Mouse (Mus musculus): Measurements from ENCODE around the gene Sptssa. TPM values are rescaled to one million over a fixed set of nuclear protein-coding genes. Genes with fewer than 3 reads are reported as not detected.
"Not testable (repeated sequence)": the region's sequence is repeated elsewhere in the genome, so short reads cannot be mapped to it uniquely, and the experiment has no call there.

Gene Sptssa
- total RNA-seq (2021), result 10 to 100 TPM; 34.2 to 35.2 TPM

GRCm38 (mm10) chr12:54656396-54657171, at the start of gene Sptssa:
TSS of gene Sptssa (minus strand) at chr12:54656573.
- DNase-seq (ENCODE audit: low spot score), result peak; percentile 96
- intact Hi-C loops (cut with DNase I), result loop anchor here (2.0 kb wide), 1 partner anchor 38 kb away; the partner anchor contains the start of gene Eapp

GRCm38 (mm10) chr12:54699394-54699793, 43.0 kb upstream of the Sptssa start:
- DNase-seq (ENCODE audit: low spot score), result no peak
- intact Hi-C loops (cut with DNase I), result loop anchor here (10.0 kb wide), 1 partner anchor 1155 kb away; no protein-coding TSS in a partner anchor

GRCm38 (mm10) chr12:54697791-54698250, 41.4 kb upstream of the Sptssa start:
- no peak for DNase-seq (ENCODE audit: low spot score)
- intact Hi-C loops (cut with DNase I), result loop anchor here (10.0 kb wide), 1 partner anchor 1157 kb away; no protein-coding TSS in a partner anchor

- intact Hi-C loops (cut with DNase I), result loop anchor here (10.0 kb wide), 1 partner anchor 1158 kb away; no protein-coding TSS in a partner anchor
- no peak for DNase-seq (ENCODE audit: low spot score)
Measured at GRCm38 (mm10) chr12:54697003-54697597, 40.7 kb upstream of the Sptssa start.

DNA sequence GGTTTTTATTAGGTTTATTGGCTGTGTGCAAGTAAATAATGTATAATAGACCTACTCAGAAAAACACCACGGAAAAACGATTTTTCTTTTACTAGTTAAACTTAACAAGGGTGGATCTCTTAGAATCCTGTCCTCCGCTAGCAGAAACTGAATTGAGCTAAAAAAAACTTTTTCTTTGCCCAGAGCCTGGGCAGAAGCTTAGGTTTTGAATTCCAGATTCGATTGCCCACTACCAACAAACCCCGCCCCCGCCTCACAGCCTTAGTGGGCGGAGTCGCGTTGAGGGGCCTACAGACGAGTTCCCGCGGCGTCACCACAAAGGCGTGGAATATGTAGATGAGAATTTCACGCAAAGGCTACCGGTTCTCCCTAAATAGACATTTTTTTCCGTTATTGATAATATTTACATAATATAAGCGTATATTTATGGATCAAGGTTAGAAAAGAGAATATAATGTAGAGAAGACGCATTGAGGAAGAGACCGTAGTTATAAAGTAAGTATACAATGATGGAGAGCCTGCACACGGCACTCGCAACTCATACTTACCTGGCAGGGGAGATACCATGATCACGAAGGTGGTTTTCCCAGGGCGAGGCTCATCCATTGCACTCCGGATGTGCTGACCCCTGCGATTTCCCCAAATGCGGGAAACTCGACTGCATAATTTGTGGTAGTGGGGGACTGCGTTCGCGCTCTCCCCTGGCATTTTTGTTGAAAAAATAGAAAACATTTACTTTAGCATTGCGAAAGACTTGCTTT, 40.0 kb upstream of the Sptssa start:
- peak; percentile 88 for DNase-seq (ENCODE audit: low spot score)
- intact Hi-C loops (cut with DNase I), result loop anchor here (10.0 kb wide), 1 partner anchor 1158 kb away; no protein-coding TSS in a partner anchor

GRCm38 (mm10) chr12:54695511-54696241, 39.3 kb upstream of the Sptssa start, which contains the start of gene Eapp:
TSS of gene Eapp (minus strand) at chr12:54695897.
- DNase-seq (ENCODE audit: low spot score), result peak; percentile 91
- intact Hi-C loops (cut with DNase I), result loop anchor here (2.0 to 10.0 kb wide), 2 partner anchors 39 to 1159 kb away; partner anchors contain the start of gene Sptssa

- no peak for DNase-seq (ENCODE audit: low spot score)
- intact Hi-C loops (cut with DNase I), result loop anchor here (2.0 to 10.0 kb wide), 2 partner anchors 38 to 1160 kb away; partner anchors contain the start of gene Sptssa
Measured at GRCm38 (mm10) chr12:54694847-54695510, 38.6 kb upstream of the Sptssa start.

- intact Hi-C loops (cut with DNase I), result no loop called here
- DNase-seq (ENCODE audit: low spot score), result no peak
Measured at GRCm38 (mm10) chr12:54689082-54689481, 32.7 kb upstream of the Sptssa start.

DNA sequence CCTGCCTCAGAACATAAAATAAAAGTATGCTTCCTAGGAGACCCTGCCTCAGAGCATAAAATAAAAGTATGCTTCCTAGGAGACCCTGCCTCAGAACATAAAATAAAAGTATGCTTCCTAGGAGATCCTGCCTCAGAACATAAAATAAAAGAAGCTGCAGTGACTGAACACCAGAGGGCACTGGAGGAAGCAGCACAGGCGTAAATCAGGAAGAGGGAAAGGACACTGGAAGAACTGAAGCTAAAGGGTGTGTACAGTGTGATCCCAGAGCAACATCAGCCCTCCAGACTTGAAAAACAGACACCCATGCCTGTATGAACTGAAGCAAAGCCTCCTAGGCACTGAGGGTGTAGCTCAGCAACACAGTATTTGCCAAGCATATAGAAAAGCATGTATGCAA, 26.8 kb upstream of the Sptssa start:
- DNase-seq (ENCODE audit: low spot score), result no peak
- intact Hi-C loops (cut with DNase I), result no loop called here

- no peak for DNase-seq (ENCODE audit: low spot score)
Measured at GRCm38 (mm10) chr12:54676709-54677108, 20.3 kb upstream of the Sptssa start.

DNA sequence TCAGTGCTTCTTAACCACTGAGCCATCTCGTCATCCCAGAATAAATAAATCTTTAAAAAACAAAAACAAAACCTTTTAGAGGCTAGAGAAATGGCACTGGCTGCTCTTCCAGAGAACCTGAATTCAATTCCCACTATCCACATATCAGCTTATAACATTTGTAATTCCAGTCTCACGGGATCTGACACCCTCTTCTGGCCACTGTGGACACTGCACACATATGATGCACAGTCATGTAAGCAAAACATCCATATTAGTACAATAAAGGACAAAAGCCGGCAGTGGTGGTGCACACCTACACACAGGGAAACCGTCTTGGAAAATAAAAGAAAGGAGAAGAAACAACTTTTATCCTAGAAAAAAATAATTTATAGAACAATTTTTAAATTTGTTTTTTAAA, 19.0 kb upstream of the Sptssa start:
- intact Hi-C loops (cut with DNase I), result no loop called here
- DNase-seq (ENCODE audit: low spot score), result no peak

More at GRCm38 (mm10) chr12:54676709-54677108, 20.3 kb upstream of the Sptssa start:
- intact Hi-C loops (cut with DNase I), result no loop called here

- intact Hi-C loops (cut with DNase I), result no loop called here
- DNase-seq (ENCODE audit: low spot score), result no peak
Measured at GRCm38 (mm10) chr12:54671262-54671661, 14.9 kb upstream of the Sptssa start.

DNA sequence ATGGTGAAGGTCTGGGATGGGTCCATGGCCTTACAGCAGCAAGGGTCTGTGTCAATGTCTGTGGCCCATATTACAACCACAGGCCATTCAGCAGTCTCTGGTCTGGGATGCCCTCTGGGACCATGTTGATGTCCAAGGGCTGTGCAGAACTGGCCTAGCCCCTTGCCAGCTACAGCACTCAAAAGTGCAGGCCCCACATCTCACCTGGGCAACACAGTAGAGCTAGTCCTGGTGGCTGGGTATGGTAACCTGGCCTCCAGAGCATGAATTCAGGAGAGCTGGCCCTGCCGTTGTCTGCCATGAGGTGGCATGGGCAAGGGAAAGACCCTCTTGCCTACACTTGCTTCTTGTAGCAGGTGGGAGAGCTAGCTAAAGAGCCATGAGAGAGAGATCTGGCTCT, 11.8 kb upstream of the Sptssa start:
- intact Hi-C loops (cut with DNase I), result no loop called here
- no peak for DNase-seq (ENCODE audit: low spot score)

GRCm38 (mm10) chr12:54665526-54665925, 9.2 kb upstream of the Sptssa start:
- no peak for DNase-seq (ENCODE audit: low spot score)

DNA sequence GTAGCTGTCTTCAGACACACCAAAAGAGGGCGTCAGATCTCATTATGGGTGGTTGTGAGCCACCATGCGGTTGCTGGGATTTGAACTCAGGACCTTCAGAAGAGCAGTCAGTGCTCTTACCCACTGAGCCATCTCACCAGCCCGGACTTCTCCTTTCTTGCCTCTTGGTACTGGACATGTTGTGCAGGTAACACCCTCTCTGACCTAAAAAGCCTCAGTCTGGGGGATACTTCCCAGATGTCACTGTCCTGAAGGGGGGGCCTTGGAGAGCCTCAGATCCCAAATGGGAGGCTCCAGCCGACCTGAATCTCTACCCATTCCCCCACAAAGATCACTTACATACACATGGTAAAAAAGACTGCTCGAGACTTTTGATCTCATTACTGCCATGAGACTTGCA, 5.1 kb upstream of the Sptssa start:
- DNase-seq (ENCODE audit: low spot score); intact Hi-C loops (cut with DNase I): not testable (repeated sequence)

More at GRCm38 (mm10) chr12:54665526-54665925, 9.2 kb upstream of the Sptssa start:
- intact Hi-C loops (cut with DNase I), result no loop called here

DNA sequence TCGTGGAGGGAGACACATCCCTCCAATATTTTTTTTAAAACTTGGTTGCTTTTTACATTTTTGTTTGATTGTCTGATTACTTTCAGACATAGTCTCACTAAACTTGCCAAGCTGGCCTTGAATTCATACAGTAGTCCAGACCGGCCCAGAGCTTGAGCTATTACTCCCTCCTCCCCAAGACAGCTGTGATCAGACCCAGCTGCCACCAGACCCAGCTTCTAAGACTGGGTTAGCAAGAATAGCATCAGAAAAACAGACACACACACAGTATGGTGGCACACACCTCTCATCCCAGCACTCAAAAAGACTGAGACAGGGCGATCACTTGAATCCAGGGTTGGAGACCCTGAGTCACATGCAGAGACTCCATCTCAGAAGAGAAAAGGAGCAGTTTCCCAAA, 3.5 kb upstream of the Sptssa start:
- intact Hi-C loops (cut with DNase I), result no loop called here

DNA sequence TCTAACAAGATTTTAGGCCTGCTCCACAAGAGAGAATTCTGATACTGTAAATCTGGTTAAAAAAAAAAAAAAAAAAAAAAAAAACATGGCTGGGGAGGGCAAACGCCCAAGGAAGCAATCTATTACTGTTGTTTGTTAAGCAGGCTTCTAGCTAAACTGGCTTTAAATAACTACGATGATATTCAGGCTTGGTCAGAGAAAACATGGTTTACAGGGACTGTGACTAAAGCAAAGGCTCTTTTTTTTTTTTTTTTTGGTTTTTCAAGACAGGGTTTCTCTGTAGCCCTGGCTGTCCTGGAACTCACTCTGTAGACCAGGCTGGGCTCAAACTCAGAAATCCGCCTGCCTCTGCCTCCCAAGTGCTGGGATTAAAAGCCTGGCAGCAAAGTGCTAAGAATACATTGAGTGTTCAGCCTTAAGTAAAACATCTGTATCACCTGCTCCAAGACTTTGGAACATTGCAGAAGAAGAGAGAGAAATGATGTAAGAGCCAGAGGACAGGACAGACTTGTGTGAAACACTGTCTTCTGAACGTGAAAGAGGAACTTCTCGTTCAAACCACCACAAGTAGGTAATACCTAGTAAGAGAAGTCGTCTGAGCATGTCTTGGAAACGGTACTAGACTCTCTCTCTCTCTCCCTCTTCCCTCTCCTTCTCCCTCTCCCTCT, 2.2 kb upstream of the Sptssa start:
- intact Hi-C loops (cut with DNase I), result no loop called here
- DNase-seq (ENCODE audit: low spot score), result no peak

More for the DNA sequence above, 3.5 kb upstream of the Sptssa start:
- DNase-seq (ENCODE audit: low spot score), result no peak

- intact Hi-C loops (cut with DNase I), result loop anchor here (2.0 kb wide), 1 partner anchor 37 kb away; the partner anchor contains the start of gene Eapp
- DNase-seq (ENCODE audit: low spot score), result no peak
Measured at GRCm38 (mm10) chr12:54657951-54658350, 1.6 kb upstream of the Sptssa start.

Data from heart, postnatal 25 days (tissue).